Mouse (Mus musculus) midbrain, postnatal 0 days (tissue): ENCODE data around the gene Stk31. TPM values are rescaled to one million over a fixed set of nuclear protein-coding genes. Genes with fewer than 3 reads are reported as not detected.

Experiments used
- ATAC-seq: fragments of 200-750 bp; cut with Nextera tagmentation; 2 replicates; pipeline ENCODE4 v1.8.0; 2017; ENCODE audit warnings: moderate number of reproducible peaks, mild to moderate bottlenecking, moderate TSS enrichment, moderate library complexity; ENCODE audit not compliant: low FRiP score
- DNase-seq: peaks from one replicate; pipeline ENCODE4 v3.0.0-alpha.2; 2015; ENCODE audit warnings: low spot score
- H3K27ac ChIP-seq: fragments of 300-500 bp; sonication (generic); 2 replicates; pipeline ENCODE4 v1.5.1; 2014; ENCODE audit warnings: low read depth, mild to moderate bottlenecking, low read length, mixed read lengths
- H3K27me3 ChIP-seq: fragments of 300-500 bp; sonication (generic); 2 replicates; pipeline ENCODE4 v1.6.1; 2014; ENCODE audit warnings: low read length, control low read depth, mixed read lengths; ENCODE audit not compliant: insufficient read depth
- H3K36me3 ChIP-seq: fragments of 300-500 bp; sonication (generic); 2 replicates; pipeline ENCODE4 v1.6.1; 2014; ENCODE audit warnings: low read length, control low read depth, mixed read lengths; ENCODE audit not compliant: insufficient read depth
- H3K4me1 ChIP-seq: fragments of 300-500 bp; sonication (generic); 2 replicates; pipeline ENCODE4 v1.6.1; 2014; ENCODE audit warnings: mild to moderate bottlenecking, control low read depth, antibody characterized with exemption, low read length, mixed read lengths; ENCODE audit not compliant: insufficient read depth
- H3K4me2 ChIP-seq: fragments of 300-500 bp; sonication (generic); 2 replicates; pipeline ENCODE4 v1.6.1; 2014; ENCODE audit warnings: low read depth, mild to moderate bottlenecking, low read length, mixed read lengths; ENCODE audit not compliant: poor library complexity, severe bottlenecking
- H3K4me3 ChIP-seq: fragments of 300-500 bp; sonication (generic); 2 replicates; pipeline ENCODE4 v1.5.1; 2014; ENCODE audit warnings: low read depth, mild to moderate bottlenecking, low read length, moderate library complexity
- H3K9ac ChIP-seq: fragments of 300-500 bp; sonication (generic); replicated peaks from 2 replicates; pipeline ENCODE4 v1.6.1; 2014; ENCODE audit warnings: mild to moderate bottlenecking, low read length, moderate library complexity, mixed read lengths; ENCODE audit not compliant: poor library complexity, severe bottlenecking
- H3K9me3 ChIP-seq: fragments of 300-500 bp; sonication (generic); 2 replicates; pipeline ENCODE4 v1.6.1; 2016; ENCODE audit warnings: low read length, control low read depth
- CTCF ChIP-seq: IDR thresholded peaks from 2 replicates; pipeline ENCODE4 v1.5.1; 2016; ENCODE audit warnings: antibody characterized with exemption, mild to moderate bottlenecking
- WGBS: fragments of 180-500 bp; shearing (Covaris S2); extraction: QIAGEN DNeasy Blood & Tissue Kit; methylation state at CpG from one replicate; pipeline ENCODE4 v1.1.7; 2014; 5-methylcytosine and 5-hydroxymethylcytosine counted together
- polyA plus RNA-seq: library from polyadenylated mRNA; unstranded; fragments of >200 nt; fragmentation: Nextera tagmentation; extraction: Ambion mirVana; gene quantifications from 2 replicates; pipeline ENCODE4 v1.2.1, GENCODE M21; 2015
- total RNA-seq: library from RNA; depleted of rRNA; stranded (reverse); fragments of >200 nt; gene quantifications from 2 replicates; pipeline ENCODE4 v1.2.3, GENCODE M21; 2014

Stk31 gene
- total and polyA plus RNA-seq, 2 experiments from 2014 or later, result not detected

- H3K4me3 ChIP-seq, result peak overlapping the region; percentile 63
- H3K27ac ChIP-seq, result no peak overlapping the region
- H3K9me3 ChIP-seq, result no peaks in the 10 kb centered on the region
- no peaks in the 10 kb centered on the region for H3K27me3 ChIP-seq
- TF ChIP-seq CTCF, result no peak
- 20% methylated on average over 3 of the region's 3 CpGs for WGBS
- DNase-seq, result no peak
- no peaks in the 10 kb centered on the region for H3K36me3 ChIP-seq
- no peak for ATAC-seq
- H3K9ac ChIP-seq, result peak overlapping the region; percentile 56
- H3K4me2 ChIP-seq, result peak overlapping the region; percentile 86
- peaks cover 3% of the 10 kb centered on the region; the same call in 1 of the 2 replicates for H3K4me1 ChIP-seq
Measured at GRCm38 (mm10) chr6:49368212-49368611, 27.2 kb upstream of the Stk31 start.

DNA sequence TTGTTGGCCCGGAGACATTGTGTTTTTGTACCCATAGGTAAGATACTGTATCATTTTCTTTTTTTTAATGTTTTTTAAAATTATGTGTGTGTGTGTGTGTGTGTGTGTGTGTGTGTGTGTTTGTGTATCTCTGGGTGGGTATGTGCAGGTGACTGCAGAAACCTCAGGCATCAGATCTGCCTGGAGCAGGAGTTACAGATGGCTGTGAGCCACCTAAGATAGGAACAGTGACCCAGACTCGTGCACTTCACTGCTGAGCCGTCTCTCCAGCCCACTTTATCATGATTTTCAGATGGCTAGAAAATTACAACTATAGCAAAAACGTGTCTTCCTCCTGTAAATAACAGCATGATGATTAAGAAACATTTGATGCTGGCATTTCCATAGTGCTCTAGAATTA, 22.7 kb upstream of the Stk31 start:
- Histone ChIP-seq H3K9ac (no peak overlapping the region), H3K27ac (no peak overlapping the region), H3K4me1 (peaks cover 3% of the 10 kb centered on the region; the same call in 1 of the 2 replicates), H3K4me2 (no peak overlapping the region), H3K9me3 (no peaks in the 10 kb centered on the region), H3K4me3 (no peak overlapping the region), H3K27me3 (no peaks in the 10 kb centered on the region), H3K36me3 (no peaks in the 10 kb centered on the region)
- TF ChIP-seq CTCF, result no peak
- DNase-seq (no peak), ATAC-seq (no peak)
- WGBS, result 82% methylated on average over 4 of the region's 4 CpGs

DNA sequence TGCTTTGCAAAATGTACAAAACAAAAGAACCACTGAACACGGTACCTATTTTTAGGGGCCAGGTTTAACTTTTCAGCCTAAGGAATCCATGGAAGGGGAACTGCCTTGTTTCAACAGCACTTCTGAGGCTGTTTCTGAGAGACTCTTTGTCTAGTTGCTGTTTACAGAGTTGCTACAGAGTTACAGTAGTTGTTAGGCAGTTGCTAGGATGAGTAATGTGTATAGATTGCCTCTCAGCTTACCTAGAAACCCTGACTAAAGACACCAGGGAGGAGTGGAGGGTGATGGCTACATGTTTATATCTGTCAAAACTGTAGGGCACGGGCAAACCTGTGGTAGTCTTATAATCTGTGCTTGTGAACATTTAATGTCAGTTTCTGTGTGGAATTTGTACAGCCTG, 21.5 kb upstream of the Stk31 start:
- H3K4me2 ChIP-seq, result no peak overlapping the region
- H3K9me3 ChIP-seq, result no peaks in the 10 kb centered on the region
- DNase-seq (no peak), ATAC-seq (no peak)
- no peaks in the 10 kb centered on the region for H3K27me3 ChIP-seq
- H3K36me3 ChIP-seq, result no peaks in the 10 kb centered on the region
- 74% methylated on average over 2 of the region's 2 CpGs for WGBS
- H3K27ac ChIP-seq, result no peak overlapping the region
- no peak overlapping the region for H3K9ac ChIP-seq
- TF ChIP-seq CTCF, result no peak
- no peaks in the 10 kb centered on the region for H3K4me1 ChIP-seq
- no peak overlapping the region for H3K4me3 ChIP-seq

DNA sequence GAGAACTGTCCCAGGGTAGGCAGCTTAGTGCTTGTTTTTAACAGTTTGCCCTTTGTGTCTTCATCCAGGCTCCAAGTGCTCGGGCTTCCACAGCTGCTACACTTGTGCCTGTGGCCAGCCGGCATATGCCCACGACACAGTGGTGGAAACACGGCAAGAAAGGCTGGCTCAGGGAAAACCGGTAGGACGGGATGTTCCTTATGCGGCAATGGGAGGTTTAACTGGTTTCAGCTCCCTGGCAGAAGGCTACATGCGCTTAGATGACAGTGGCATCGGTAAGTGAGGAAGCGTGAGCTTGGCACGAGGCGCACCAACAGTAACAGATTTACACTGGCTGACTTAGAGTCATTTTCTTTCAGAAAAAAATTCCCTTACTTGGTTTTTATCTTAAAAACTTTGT, 17.1 kb upstream of the Stk31 start:
- Histone ChIP-seq H3K36me3 (no peaks in the 10 kb centered on the region), H3K4me3 (no peak overlapping the region), H3K9me3 (no peaks in the 10 kb centered on the region), H3K27me3 (no peaks in the 10 kb centered on the region), H3K4me2 (no peak overlapping the region), H3K27ac (no peak overlapping the region), H3K9ac (no peak overlapping the region), H3K4me1 (no peaks in the 10 kb centered on the region)
- DNase-seq (no peak), ATAC-seq (no peak)
- 65% methylated on average over 12 of the region's 12 CpGs for WGBS
- TF ChIP-seq CTCF, result no peak

DNA sequence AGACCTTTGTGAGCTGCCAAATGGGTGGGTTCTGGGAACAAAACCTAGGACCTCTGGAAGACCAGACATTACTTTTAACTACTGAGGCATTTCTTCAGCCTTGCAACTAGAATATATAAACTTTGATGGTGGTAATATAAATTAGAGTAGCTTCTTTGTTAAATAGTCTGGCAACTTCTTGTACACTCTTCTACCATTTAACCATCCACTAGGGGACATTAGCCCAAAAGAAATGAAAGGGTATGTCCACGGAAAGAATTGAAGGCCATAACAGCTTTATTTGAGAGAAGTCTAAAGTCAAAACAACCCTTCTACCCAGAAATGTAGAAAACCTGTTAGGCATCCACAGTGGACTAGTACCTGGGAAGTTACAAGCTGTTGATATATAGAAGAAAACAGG, 1.1 kb upstream of the Stk31 start:
- ATAC-seq (no peak), DNase-seq (no peak)
- no peak overlapping the region for H3K4me2 ChIP-seq
- no peaks in the 10 kb centered on the region for H3K36me3 ChIP-seq
- no peak overlapping the region for H3K4me3 ChIP-seq
- no peak for TF ChIP-seq CTCF
- no peaks in the 10 kb centered on the region for H3K4me1 ChIP-seq
- no peaks in the 10 kb centered on the region for H3K9me3 ChIP-seq
- no peak overlapping the region for H3K27ac ChIP-seq
- H3K9ac ChIP-seq, result no peak overlapping the region
- WGBS, result 64% methylated on average over 1 of the region's 1 CpGs
- H3K27me3 ChIP-seq, result no peaks in the 10 kb centered on the region

GRCm38 (mm10) chr6:49397466-49397865, 2.1 kb downstream of the Stk31 start:
- no peak overlapping the region for H3K4me2 ChIP-seq
- TF ChIP-seq CTCF, result peak; percentile 72
- H3K36me3 ChIP-seq, result no peaks in the 10 kb centered on the region
- no peak for ATAC-seq
- no peak overlapping the region for H3K4me3 ChIP-seq
- no peak overlapping the region for H3K9ac ChIP-seq
- DNase-seq, result peak; percentile 40
- H3K9me3 ChIP-seq, result no peaks in the 10 kb centered on the region
- no peaks in the 10 kb centered on the region for H3K27me3 ChIP-seq
- no peak overlapping the region for H3K27ac ChIP-seq
- H3K4me1 ChIP-seq, result no peaks in the 10 kb centered on the region
